ENCODE assay signal across 10 mouse cellular contexts in the genomic region with DNA sequence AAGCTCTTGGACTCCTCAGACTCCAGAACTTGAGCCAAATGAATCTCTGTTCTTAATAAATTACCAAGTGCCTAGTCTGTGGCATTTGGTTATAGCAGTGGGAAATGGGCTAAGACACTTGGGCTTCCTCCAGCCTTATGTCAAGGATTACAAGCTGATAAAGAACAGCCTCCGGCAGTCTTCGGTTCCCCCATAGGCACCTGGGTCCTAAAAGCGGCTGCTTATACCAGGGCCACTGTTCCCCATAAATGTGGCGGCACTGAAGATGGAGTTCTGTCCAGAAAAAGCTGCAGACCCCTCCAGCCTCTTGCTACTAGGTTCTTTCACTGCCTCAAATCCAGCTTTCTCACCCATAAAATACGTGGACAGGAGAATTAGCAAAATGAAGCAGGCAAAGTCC.
DNase-seq lines count a peak whose midpoint lies in the region; ATAC-seq and TF ChIP-seq lines count a peak whose summit lies in the region.
"Had no signal": no experiment of that assay in that cellular context is flagged by ENCODE, and none has a peak within 500 bp of the region (broad histone marks: within the 10 kb centered on the region; RNA-seq: fewer than 3 reads in every experiment).

No protein-coding gene starts in this region.

- peak overlapping the region; percentile 9 for H3K4me2 ChIP-seq in forebrain, embryonic 14.5 days (ENCODE audit: low read length)
- H3K4me2 ChIP-seq in hindbrain, postnatal 0 days (ENCODE audit: low read depth, low read length), result no peak overlapping the region
- no peak overlapping the region for H3K4me2 ChIP-seq in midbrain, postnatal 0 days (ENCODE audit: low read depth, low read length, poor library complexity, severe bottlenecking)
- H3K4me2 ChIP-seq: liver, embryonic 13.5 days had no signal

- peak overlapping the region; percentile 92 for H3K27ac ChIP-seq in forebrain, embryonic 14.5 days (ENCODE audit: low read depth, low read length)
- H3K27ac ChIP-seq in hindbrain, postnatal 0 days, result peak overlapping the region; percentile 78
- H3K27ac ChIP-seq in midbrain, postnatal 0 days (ENCODE audit: low read depth, low read length), result peak overlapping the region; percentile 88
- H3K27ac ChIP-seq: liver, embryonic 13.5 days had no signal

- intact Hi-C loops in left cerebral cortex, postnatal 4 days (cut with DNase I), result no loop called here

- H3K27me3 ChIP-seq in forebrain, embryonic 14.5 days (replicated peaks; ENCODE audit: control insufficient read depth, insufficient read depth, low read length), result no peaks in the 10 kb centered on the region
- H3K27me3 ChIP-seq in hindbrain, postnatal 0 days (ENCODE audit: insufficient read depth, low read length), result no peaks in the 10 kb centered on the region
- H3K27me3 ChIP-seq in midbrain, postnatal 0 days (ENCODE audit: insufficient read depth, low read length), result no peaks in the 10 kb centered on the region
- H3K27me3 ChIP-seq: liver, embryonic 13.5 days had no signal

- H3K9me3 ChIP-seq in forebrain, embryonic 14.5 days (replicated peaks; ENCODE audit: control insufficient read depth, low read length), result no peaks in the 10 kb centered on the region
- no peaks in the 10 kb centered on the region for H3K9me3 ChIP-seq in hindbrain, postnatal 0 days (ENCODE audit: low read length)
- H3K9me3 ChIP-seq in midbrain, postnatal 0 days (ENCODE audit: low read length), result no peaks in the 10 kb centered on the region
- H3K9me3 ChIP-seq: liver, embryonic 13.5 days had no signal

- no peaks in the 10 kb centered on the region for H3K36me3 ChIP-seq in forebrain, embryonic 14.5 days (ENCODE audit: control insufficient read depth, insufficient read depth, low read length)
- H3K36me3 ChIP-seq in hindbrain, postnatal 0 days (ENCODE audit: insufficient read depth, low read length), result no peaks in the 10 kb centered on the region
- no peaks in the 10 kb centered on the region for H3K36me3 ChIP-seq in midbrain, postnatal 0 days (ENCODE audit: insufficient read depth, low read length)
- H3K36me3 ChIP-seq: liver, embryonic 13.5 days had no signal

- peak; percentile 37 for DNase-seq in embryo, embryonic 9.5 days (ENCODE audit: extremely low spot score)
- peak; percentile 69 for DNase-seq in forebrain, embryonic 14.5 days (ENCODE audit: low spot score)
- no peak for DNase-seq in hindbrain, postnatal 0 days (ENCODE audit: low spot score)
- no peak for DNase-seq in midbrain, postnatal 0 days (ENCODE audit: low spot score)
- DNase-seq in gastrocnemius, adult 18-20 months (ENCODE audit: low spot score), result no peak
- no peak for DNase-seq in left cerebral cortex, postnatal 4 days
- DNase-seq: gastrocnemius, postnatal 10 days; kidney, postnatal 14 days; liver, embryonic 13.5 days had no signal

- H3K4me1 ChIP-seq in forebrain, embryonic 14.5 days (ENCODE audit: control insufficient read depth, insufficient read depth, low read length), result peaks cover 33% of the 10 kb centered on the region
- H3K4me1 ChIP-seq in hindbrain, postnatal 0 days (ENCODE audit: insufficient read depth, low read length), result peaks cover 12% of the 10 kb centered on the region
- H3K4me1 ChIP-seq in midbrain, postnatal 0 days (ENCODE audit: insufficient read depth, low read length), result peaks cover 17% of the 10 kb centered on the region
- H3K4me1 ChIP-seq: liver, embryonic 13.5 days had no signal

- WGBS in forebrain, embryonic 14.5 days, result 3% methylated on average over 5 of the region's 5 CpGs
- 13% methylated on average over 5 of the region's 5 CpGs for WGBS in hindbrain, postnatal 0 days
- WGBS in midbrain, postnatal 0 days, result 7% methylated on average over 5 of the region's 5 CpGs

- no peak for TF ChIP-seq CTCF in hindbrain, postnatal 0 days (IDR thresholded peaks at IDR 0.05; ENCODE audit: low read depth)
- TF ChIP-seq CTCF in midbrain, postnatal 0 days (IDR thresholded peaks at IDR 0.05), result no peak

- peak; percentile 30; the same call in 1 of the 2 replicates for ATAC-seq in forebrain, embryonic 14.5 days
- no peak for ATAC-seq in hindbrain, postnatal 0 days
- no peak for ATAC-seq in midbrain, postnatal 0 days (ENCODE audit: low FRiP score)
- no peak for ATAC-seq in frontal cortex, adult (ENCODE audit: low TSS enrichment)

- no peak overlapping the region for H3K4me3 ChIP-seq in forebrain, embryonic 14.5 days (ENCODE audit: low read depth, low read length)
- no peak overlapping the region for H3K4me3 ChIP-seq in hindbrain, postnatal 0 days (ENCODE audit: low read length)
- no peak overlapping the region for H3K4me3 ChIP-seq in midbrain, postnatal 0 days (ENCODE audit: low read depth, low read length)
- H3K4me3 ChIP-seq: liver, embryonic 13.5 days had no signal

- H3K9ac ChIP-seq in forebrain, embryonic 14.5 days (ENCODE audit: low read length), result no peak overlapping the region
- H3K9ac ChIP-seq in hindbrain, postnatal 0 days (replicated peaks; ENCODE audit: low read length), result peak overlapping the region; percentile 15; the same call in 1 of the 2 replicates
- H3K9ac ChIP-seq in midbrain, postnatal 0 days (replicated peaks; ENCODE audit: low read length, poor library complexity, severe bottlenecking), result no peak overlapping the region
- H3K9ac ChIP-seq: liver, embryonic 13.5 days had no signal

Comparison
In these comparisons a context has a peak if more than half of its experiments do, and no peak if none do; other contexts are left out.
1. DNase-seq: peak in embryo, embryonic 9.5 days (single experiment) and forebrain, embryonic 14.5 days (single experiment); none in hindbrain, postnatal 0 days (single experiment), midbrain, postnatal 0 days (single experiment), gastrocnemius, adult 18-20 months (single experiment) and left cerebral cortex, postnatal 4 days (single experiment).
2. Peak in every context shown above with its lines, with median percentiles within 50 percentile points of each other: H3K27ac ChIP-seq.